Mouse (Mus musculus): ENCODE results near the gene Zfp811.

- no peak for TF ChIP-seq CTCF (IDR thresholded peaks at IDR 0.05; ENCODE audit: low read depth)
- no peak for TF ChIP-seq EP300 (optimal IDR thresholded peaks at IDR 0.05)
Observed at GRCm38 (mm10) chr17:32839083-32839802, 29.5 kb upstream of the Zfp811 start.

Measured in stomach, postnatal 0 days (tissue).